Mouse (Mus musculus): ENCODE results near the gene Zfp385a. TPM values are rescaled to one million over a fixed set of nuclear protein-coding genes. Genes with fewer than 3 reads are reported as not detected.

Zfp385a gene
- total and polyA plus RNA-seq, 3 experiments: 1.2 to 59.9 (median 2.7) TPM

GRCm38 (mm10) chr15:103335488-103336235 is 4.2 kb downstream of the Zfp385a start:
- H3K79me2 ChIP-seq (replicated peaks; ENCODE audit: control insufficient read depth, extremely low read depth, insufficient read depth, poor library complexity, severe bottlenecking): no peaks in the 10 kb centered on the region
- peaks cover under 1% of the 10 kb centered on the region for H3K27me3 ChIP-seq (replicated peaks)
- H3K4me2 ChIP-seq (ENCODE audit: insufficient read depth, low read depth, poor library complexity, severe bottlenecking): no peak overlapping the region
- no peak overlapping the region for H3K4me3 ChIP-seq (replicated peaks in 1 of 3; ENCODE audit: low read depth in 2 of 3, low read length in 2 of 3, poor library complexity in 1 of 3)
- peaks cover 23 to 80% of the 10 kb centered on the region in 2 experiments for H3K4me1 ChIP-seq (ENCODE audit: control insufficient read depth in 1 of 2, insufficient read depth in 2 of 2)
- in situ Hi-C loops (cut with MboI; ENCODE audit: low pct_ligation_motif_present, low pct_unique_long_range_greater_than_20kb, low sequenced_read_pairs) (no loop called here), dilution Hi-C loops (cut with MboI; ENCODE audit: extremely low pct_ligation_motif_present, extremely low pct_unique_long_range_greater_than_20kb, low sequenced_read_pairs) (no loop called here)
- no peaks in the 10 kb centered on the region for H3K9me3 ChIP-seq (replicated peaks; ENCODE audit: low read length)
- H3K36me3 ChIP-seq (replicated peaks in 1 of 2; ENCODE audit: control insufficient read depth in 1 of 2, insufficient read depth in 1 of 2, low read length in 1 of 2): no peaks in the 10 kb centered on the region
- no peak for DNase-seq (ENCODE audit: extremely low read depth)
- no peak overlapping the region for H3K9ac ChIP-seq (ENCODE audit: insufficient read depth, low read depth)
- TF ChIP-seq RAD21 (IDR thresholded peaks at IDR 0.05; ENCODE audit: low read depth, low read length) (no peak), KAT2A (IDR thresholded peaks at IDR 0.05; ENCODE audit: insufficient replicate concordance, low read length) (no peak), USF2 (conservative IDR thresholded peaks at IDR 0.05; ENCODE audit: low read depth, low read length) (no peak), USF1 (IDR thresholded peaks at IDR 0.05; ENCODE audit: low read depth, low read length) (no peak), MXI1 (IDR thresholded peaks at IDR 0.05; ENCODE audit: low read depth, low read length) (no peak), GABPA (IDR thresholded peaks at IDR 0.05; ENCODE audit: insufficient replicate concordance, low read depth, low read length) (no peak), SMC3 (IDR thresholded peaks at IDR 0.05; ENCODE audit: low read depth, low read length) (no peak), JUN (IDR thresholded peaks at IDR 0.05; ENCODE audit: insufficient read depth, low read depth, low read length) (no peak), MAFK (IDR thresholded peaks at IDR 0.05; ENCODE audit: insufficient replicate concordance, low read length) (no peak), HCFC1 (IDR thresholded peaks at IDR 0.05; ENCODE audit: low read depth, low read length) (no peak), BHLHE40 (IDR thresholded peaks at IDR 0.05; ENCODE audit: low read depth, low read length) (no peak), TBP (conservative IDR thresholded peaks at IDR 0.05; ENCODE audit: low read depth, low read length) (no peak)
- no peak overlapping the region for H3K27ac ChIP-seq (ENCODE audit: insufficient read depth, low read depth)

- dilution Hi-C loops (cut with MboI; ENCODE audit: extremely low pct_ligation_motif_present, extremely low pct_unique_long_range_greater_than_20kb, low sequenced_read_pairs): no loop called here
- H3K4me3 ChIP-seq (replicated peaks in 1 of 3; ENCODE audit: low read depth in 2 of 3, low read length in 2 of 3, poor library complexity in 1 of 3): no peak overlapping the region
- H3K27ac ChIP-seq (ENCODE audit: insufficient read depth, low read depth): no peak overlapping the region
- no peaks in the 10 kb centered on the region for H3K27me3 ChIP-seq (replicated peaks)
- H3K9ac ChIP-seq (ENCODE audit: insufficient read depth, low read depth): no peak overlapping the region
- H3K36me3 ChIP-seq (replicated peaks in 1 of 2; ENCODE audit: control insufficient read depth in 1 of 2, insufficient read depth in 1 of 2, low read length in 1 of 2): peaks cover 0 to 3% of the 10 kb centered on the region in 2 experiments
- peaks cover 20 to 80% of the 10 kb centered on the region in 2 experiments for H3K4me1 ChIP-seq (ENCODE audit: control insufficient read depth in 1 of 2, insufficient read depth in 2 of 2)
- TF ChIP-seq E2F4 (IDR thresholded peaks at IDR 0.05; ENCODE audit: insufficient replicate concordance, low read depth, low read length): no peak
- TF ChIP-seq NRF1 (IDR thresholded peaks at IDR 0.05; ENCODE audit: low read depth, low read length): no peak
- TF ChIP-seq ZNF384 (IDR thresholded peaks at IDR 0.05; ENCODE audit: low read depth, low read length): no peak
- no peak for TF ChIP-seq RAD21 (IDR thresholded peaks at IDR 0.05; ENCODE audit: low read depth, low read length)
- TF ChIP-seq USF2 (conservative IDR thresholded peaks at IDR 0.05; ENCODE audit: low read depth, low read length): no peak
- no peak for TF ChIP-seq NELFE (IDR thresholded peaks at IDR 0.05; ENCODE audit: low read depth, low read length)
- TF ChIP-seq KAT2A (IDR thresholded peaks at IDR 0.05; ENCODE audit: insufficient replicate concordance, low read length): no peak
- no peak for TF ChIP-seq ELF1 (IDR thresholded peaks at IDR 0.05; ENCODE audit: low read depth, low read length)
- TF ChIP-seq JUN (IDR thresholded peaks at IDR 0.05; ENCODE audit: insufficient read depth, low read depth, low read length): no peak
- no peak for TF ChIP-seq POLR2A (IDR thresholded peaks at IDR 0.05; ENCODE audit: low read depth, low read length)
- TF ChIP-seq RCOR1 (conservative IDR thresholded peaks at IDR 0.05; ENCODE audit: low read depth, low read length): no peak
- TF ChIP-seq HCFC1 (IDR thresholded peaks at IDR 0.05; ENCODE audit: low read depth, low read length): no peak
- H3K9me3 ChIP-seq (replicated peaks; ENCODE audit: low read length): no peaks in the 10 kb centered on the region
- no peak for DNase-seq (ENCODE audit: extremely low read depth)
- no peaks in the 10 kb centered on the region for H3K79me2 ChIP-seq (replicated peaks; ENCODE audit: control insufficient read depth, extremely low read depth, insufficient read depth, poor library complexity, severe bottlenecking)
- in situ Hi-C loops (cut with MboI; ENCODE audit: low pct_ligation_motif_present, low pct_unique_long_range_greater_than_20kb, low sequenced_read_pairs): no loop called here
- no peak overlapping the region for H3K4me2 ChIP-seq (ENCODE audit: insufficient read depth, low read depth, poor library complexity, severe bottlenecking)
Measured at GRCm38 (mm10) chr15:103335040-103335439, 4.9 kb downstream of the Zfp385a start.

Measured in CH12.LX (cell line).